Mouse (Mus musculus): ENCODE measurements at regions not wholly inside any gene's neighbourhood (a gene's known extent, or its start where the extent isn't known, plus 50 kb on each side); places are given as distances from the start of the nearest gene placed in this dataset.
"Not testable (repeated sequence)": the region's sequence is repeated elsewhere in the genome, so short reads cannot be mapped to it uniquely, and the experiment has no call there.

DNA sequence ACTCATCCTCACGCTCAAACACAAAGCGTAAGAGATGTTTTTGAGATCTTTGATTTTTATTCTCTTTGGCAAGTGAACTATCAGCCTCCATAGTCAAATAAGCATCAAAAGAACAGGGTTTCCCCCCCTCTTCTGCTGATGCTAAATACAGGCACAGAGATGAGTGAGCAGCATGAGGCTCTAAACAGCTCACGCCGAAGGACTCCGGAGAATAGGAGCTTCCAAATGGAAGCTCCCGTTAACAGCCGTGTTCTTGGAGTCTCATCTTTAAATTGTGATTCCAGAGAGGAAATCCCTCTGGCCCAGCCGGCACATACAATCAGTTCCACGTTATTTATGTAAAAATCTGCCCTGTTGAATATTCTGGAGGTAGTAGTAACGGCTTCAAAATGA, 161.1 kb downstream of the Srek1 start:
- no peak for DNase-seq

GRCm38 (mm10) chr13:103612720-103613332, 161.6 kb downstream of the Srek1 start:
- no peak for DNase-seq

GRCm38 (mm10) chr13:103602302-103602701, 172.1 kb downstream of the Srek1 start:
- no peak for DNase-seq

DNA sequence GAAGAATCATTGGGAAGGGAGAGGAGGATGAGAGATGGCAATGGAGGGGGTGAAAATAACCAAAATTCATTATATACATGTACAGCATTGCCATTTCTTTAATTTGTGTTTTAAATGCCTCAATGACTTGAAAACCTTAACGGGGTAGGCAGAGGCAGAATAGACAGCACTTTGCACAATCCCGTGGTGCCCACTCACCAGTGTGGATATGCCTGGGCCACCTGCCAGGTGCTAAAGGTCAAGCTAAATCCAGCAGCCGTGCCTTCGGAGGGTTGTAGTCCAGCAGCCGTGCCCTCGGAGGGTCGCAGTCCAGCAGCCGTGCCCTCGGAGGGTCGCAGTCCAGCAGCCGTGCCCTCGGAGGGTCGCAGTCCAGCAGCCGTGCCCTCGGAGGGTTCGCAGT, 182.0 kb downstream of the Srek1 start:
- DNase-seq: no peak

DNA sequence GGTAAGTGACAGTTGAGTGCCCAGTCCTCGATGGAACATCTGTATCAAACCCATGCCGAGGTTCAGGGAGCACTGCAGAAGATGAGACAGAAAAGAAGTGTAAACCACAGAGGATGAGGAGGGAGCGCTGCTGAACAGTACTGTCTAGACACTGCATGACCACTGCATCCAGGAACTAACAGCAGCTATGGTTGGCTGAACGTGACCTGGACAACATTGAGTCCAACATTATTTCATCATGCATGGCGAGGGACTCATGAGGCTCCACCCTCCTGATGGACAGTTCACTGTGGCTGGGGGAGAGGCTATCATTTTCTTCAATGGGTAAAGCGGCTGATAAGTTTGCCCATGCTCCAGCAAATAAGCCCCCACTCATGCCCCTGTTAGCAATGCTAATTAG, 182.5 kb downstream of the Srek1 start:
- no peak for DNase-seq

DNA sequence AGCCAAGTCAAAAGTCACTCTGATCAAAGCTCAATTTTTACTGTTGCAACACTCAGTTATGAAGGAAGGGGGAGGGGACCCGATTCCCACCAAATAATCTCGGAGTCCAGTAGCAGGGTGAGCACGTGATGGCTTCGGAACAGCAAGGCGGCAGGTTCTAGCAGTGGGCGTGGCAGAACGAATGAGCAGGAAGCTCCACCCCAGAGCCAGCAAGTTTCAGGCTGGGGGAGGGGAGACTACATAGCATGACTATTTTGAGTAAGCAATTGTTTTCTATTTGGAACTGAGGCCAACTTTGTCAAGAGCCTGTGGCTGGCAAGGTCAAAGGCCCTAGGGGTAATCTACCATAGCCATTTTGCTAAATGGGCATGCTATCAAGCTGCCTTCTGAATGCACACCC, 183.0 kb downstream of the Srek1 start:
- DNase-seq: not testable (repeated sequence)

- no peak for DNase-seq
Observed at GRCm38 (mm10) chr13:103589646-103590045, 184.8 kb downstream of the Srek1 start.

DNA sequence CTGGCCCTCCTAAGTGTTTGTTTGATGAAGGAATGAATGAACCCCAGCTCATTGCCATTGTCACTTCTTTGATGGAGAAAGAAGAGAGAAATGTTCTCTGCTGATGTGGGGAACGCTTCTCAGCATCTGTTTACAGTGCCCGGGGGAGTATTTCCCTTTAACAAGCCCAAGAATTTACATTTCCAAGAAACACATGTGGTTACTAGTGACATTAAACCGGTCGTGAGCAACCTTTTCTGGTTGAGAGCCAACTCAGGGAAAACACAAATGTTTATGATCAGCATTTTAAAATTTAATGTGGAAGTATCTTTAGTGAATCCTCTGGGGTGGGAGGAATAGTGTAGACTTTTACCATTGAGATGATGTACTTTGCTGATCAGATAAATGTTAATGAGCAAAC, 197.6 kb downstream of the Srek1 start:
- DNase-seq: no peak

GRCm38 (mm10) chr13:103564715-103565114, 209.7 kb downstream of the Srek1 start:
- DNase-seq: no peak

DNA sequence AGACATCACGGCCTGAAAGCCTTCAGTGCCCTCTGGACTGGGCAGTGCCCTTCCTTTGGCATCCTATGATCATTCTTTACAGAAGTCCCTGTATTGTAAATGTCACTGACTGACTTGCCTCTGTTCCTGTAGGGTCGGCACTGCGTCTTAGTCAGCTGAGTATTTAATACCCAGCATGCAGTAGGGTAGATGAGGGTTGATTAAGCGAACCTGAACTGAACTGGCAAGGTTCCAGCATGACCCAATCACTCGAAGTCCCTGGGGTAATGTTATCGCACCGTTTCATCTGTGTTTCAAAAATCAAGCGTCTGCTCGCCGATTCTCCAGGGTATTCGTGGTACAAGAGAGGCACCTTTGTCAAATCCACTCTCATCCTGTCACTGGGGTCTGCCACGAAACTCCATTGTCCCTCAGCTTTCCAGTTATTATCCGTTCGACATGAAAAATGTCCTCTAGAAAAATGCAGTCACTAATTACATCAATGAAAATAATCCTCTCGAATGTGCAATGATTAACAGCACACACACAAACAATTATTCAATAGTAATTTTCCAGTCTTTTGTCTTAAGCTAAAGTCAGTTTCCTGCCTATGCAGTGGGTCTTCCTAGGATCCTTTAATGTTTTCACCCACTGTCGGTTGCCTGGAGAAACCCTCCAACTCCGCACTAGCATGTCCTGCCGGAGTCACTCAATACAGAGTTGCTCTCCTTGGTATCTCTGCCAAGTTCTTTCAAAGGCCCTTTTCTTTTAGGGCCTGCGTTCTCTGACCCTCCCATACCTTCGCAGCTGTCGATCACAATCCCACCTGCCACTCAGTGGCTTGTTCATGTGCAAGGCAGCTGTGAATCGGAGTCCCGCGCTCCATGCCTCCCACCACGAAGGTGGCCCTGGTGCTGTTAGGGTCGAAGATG, 212.4 kb downstream of the Srek1 start:
- no peak for DNase-seq

DNA sequence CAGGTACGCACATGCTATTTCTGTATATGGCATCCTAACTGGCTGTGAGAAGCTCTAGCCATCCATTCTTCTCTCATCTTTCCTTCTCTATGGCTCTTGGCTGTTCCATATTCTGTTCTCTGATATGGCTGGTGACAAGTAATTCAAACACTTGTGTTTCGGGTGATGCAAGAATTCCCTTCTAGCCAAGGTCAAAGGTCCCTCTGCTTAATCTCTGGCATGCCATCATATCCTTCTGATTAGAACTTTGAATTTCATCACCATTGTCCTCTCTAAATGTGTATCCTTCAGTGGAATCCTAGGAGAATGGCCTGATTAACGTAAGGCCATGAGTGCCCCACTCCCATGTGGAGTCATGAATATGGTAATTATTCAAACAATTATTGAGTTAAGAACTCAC, 215.5 kb downstream of the Srek1 start:
- no peak for DNase-seq

DNA sequence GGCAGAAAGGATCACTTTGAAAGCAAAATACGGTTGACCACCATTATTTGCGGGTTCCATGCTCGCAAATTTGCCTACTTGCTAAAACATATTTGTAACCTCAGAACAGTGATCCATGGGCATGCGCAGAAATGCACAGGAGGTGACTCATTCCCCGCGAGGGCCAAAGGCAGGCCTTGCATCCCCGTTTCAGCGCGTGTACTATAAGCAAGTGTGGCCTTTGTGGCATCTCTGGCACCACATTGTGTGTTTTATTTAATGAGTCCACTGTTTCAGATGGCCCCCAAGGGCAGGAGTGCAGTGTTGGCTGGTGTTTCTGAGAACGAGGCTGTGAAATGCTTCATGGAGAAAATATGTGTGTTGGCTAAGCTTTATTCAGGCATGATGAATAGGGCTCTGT, 205.3 kb upstream of the Mast4 start:
- DNase-seq: no peak

GRCm38 (mm10) chr13:103513825-103514224, 179.5 kb upstream of the Mast4 start:
- DNase-seq: no peak

GRCm38 (mm10) chr13:103512476-103512875, 178.2 kb upstream of the Mast4 start:
- no peak for DNase-seq

- no peak for DNase-seq
Observed at GRCm38 (mm10) chr13:103504987-103505386, 170.7 kb upstream of the Mast4 start.

GRCm38 (mm10) chr13:103499376-103499775, 165.1 kb upstream of the Mast4 start:
- peak in 1 of 2 experiments; percentile 5 for DNase-seq

GRCm38 (mm10) chr13:103494371-103494770, 160.1 kb upstream of the Mast4 start:
- no peak for DNase-seq

- no peak for DNase-seq
Observed at GRCm38 (mm10) chr13:103493567-103493966, 159.3 kb upstream of the Mast4 start.

DNA sequence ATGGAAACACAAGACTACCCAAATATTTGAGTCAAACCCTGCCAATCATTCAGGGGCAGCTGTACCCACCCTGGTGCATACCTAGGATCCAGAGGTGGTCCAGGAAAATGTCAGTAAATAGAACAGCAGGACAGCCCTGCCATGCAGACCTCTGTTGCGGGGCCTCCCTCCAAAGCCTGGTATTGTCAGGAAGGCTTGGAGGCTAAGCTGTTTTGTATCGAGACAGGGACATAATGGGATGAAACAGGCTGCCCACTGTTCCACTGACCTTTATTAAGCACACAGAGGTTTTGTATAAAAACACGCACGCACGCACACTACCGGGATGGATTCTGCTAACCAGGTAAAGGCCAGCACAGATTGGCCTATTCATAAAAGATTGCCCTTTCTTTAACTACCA, 155.8 kb upstream of the Mast4 start:
- DNase-seq: no peak

DNA sequence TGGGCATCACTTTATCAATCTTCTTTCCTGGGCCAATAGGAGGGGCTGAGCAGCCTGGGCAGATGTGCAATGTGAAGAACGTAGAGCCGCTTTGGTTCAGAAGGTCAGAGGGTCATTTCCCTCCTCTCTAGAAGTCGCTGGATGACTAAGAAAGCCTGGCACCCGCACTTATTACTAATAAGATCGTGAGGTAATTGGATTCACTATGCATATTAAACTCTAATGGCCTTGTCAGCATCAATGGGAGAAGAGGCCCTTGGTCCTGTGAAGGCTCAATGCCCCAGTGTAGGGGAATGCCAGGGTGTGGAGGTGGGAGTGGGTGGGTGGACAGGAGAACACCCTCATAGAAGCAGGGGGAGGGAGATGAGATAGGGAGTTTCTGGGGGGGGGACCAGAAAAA, 149.8 kb upstream of the Mast4 start:
- no peak for DNase-seq

DNA sequence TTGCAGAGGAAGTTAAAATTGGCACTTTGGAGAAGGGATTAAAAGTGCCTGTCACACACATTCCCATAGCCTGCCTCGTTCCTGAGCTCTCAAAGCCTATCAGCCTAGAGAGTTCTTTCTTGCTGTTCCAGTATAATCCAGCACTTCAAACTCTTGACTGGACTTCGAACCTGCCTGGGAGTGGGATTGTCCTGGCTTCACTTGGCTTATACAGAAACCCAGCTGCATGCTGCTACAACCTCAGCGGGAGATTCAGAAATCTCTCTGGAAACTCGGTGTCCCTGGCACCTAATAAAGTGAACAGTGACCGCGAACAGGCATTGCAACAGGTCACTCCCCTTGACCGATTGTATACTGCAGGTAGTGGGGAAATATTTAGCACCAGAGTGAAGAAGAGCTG, 149.1 kb upstream of the Mast4 start:
- no peak for DNase-seq

GRCm38 (mm10) chr13:103476328-103476727, 142.0 kb upstream of the Mast4 start:
- no peak for DNase-seq

DNA sequence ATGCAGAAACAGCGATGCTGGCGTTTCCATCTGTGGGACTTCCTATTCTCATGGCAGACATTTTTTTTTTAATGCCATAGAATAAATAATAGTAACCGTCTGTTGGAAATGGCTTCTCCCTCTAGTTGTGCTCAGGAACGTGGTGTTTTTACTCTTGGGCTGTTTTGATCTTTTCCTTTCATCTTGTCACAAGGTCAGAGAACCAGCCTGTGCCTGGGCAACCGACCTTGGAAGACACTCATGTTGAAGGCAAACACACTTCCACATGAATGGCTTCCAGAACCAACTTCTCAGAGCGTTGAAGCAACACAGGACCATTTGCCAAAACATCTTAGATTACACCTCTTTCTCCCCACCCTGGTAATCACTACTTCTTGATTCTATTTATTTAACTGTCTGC, 137.9 kb upstream of the Mast4 start:
- DNase-seq: no peak

- DNase-seq: no peak
Observed at GRCm38 (mm10) chr13:103470141-103470540, 135.8 kb upstream of the Mast4 start.
